Mouse (Mus musculus) sigmoid colon, adult 10 weeks (tissue): ENCODE results near the gene Pim1. TPM values are rescaled to one million over a fixed set of nuclear protein-coding genes. Genes with fewer than 3 reads are reported as not detected.

Source experiments
- polyA plus RNA-seq: library from polyadenylated mRNA; stranded (reverse); fragments of 350-450 nt; fragmentation: Illumina TruSeq; extraction: RNeasy Lipid Tissue Mini Kit (QIAGEN cat#74804); gene quantifications from one replicate; pipeline ENCODE4 v1.2.3, GENCODE M21; 2014; ENCODE audit warnings: low read depth, low replicate concordance

Pim1 gene
- 21.7 TPM for polyA plus RNA-seq

GRCm38 (mm10) chr17:29490713-29491581, at the start of gene Pim1:
TSS of gene Pim1 (plus strand) at chr17:29490753.

Other genes with a start within 250 kb of the Pim1 start
- 14.9 TPM for gene Ppil1, start 226.6 kb upstream of the Pim1 start, polyA plus RNA-seq
- 76.9 TPM for gene BC004004, start 222.0 kb upstream of the Pim1 start, polyA plus RNA-seq
- not detected for gene Pi16, start 173.1 kb upstream of the Pim1 start, polyA plus RNA-seq
- 10.2 TPM for gene Mtch1, start 142.8 kb upstream of the Pim1 start, polyA plus RNA-seq
- gene Fgd2, start 129.8 kb upstream of the Pim1 start, polyA plus RNA-seq: 1.1 TPM
- not detected for gene Gm17657, start 58.9 kb downstream of the Pim1 start, polyA plus RNA-seq
- 4.8 TPM for gene Tbc1d22b, start 59.0 kb downstream of the Pim1 start, polyA plus RNA-seq
- not detected for gene Tmem217, start 61.6 kb downstream of the Pim1 start, polyA plus RNA-seq
- 17.0 TPM for gene Rnf8, start 124.0 kb downstream of the Pim1 start, polyA plus RNA-seq
- 1.8 TPM for gene Gm28043, start 124.1 kb downstream of the Pim1 start, polyA plus RNA-seq
- 16.1 TPM for gene Cmtr1, start 169.8 kb downstream of the Pim1 start, polyA plus RNA-seq
- gene Ccdc167, start 226.3 kb downstream of the Pim1 start, polyA plus RNA-seq: 7.3 TPM